Mouse (Mus musculus): ENCODE results near the gene Eml1. TPM values are rescaled to one million over a fixed set of nuclear protein-coding genes. Genes with fewer than 3 reads are reported as not detected.

The Eml1 gene
- polyA plus RNA-seq, 1 experiment from 2014 or later, result 65.7 TPM

GRCm38 (mm10) chr12:108378379-108379133 is 7.8 kb downstream of the Eml1 start:
- Histone ChIP-seq H3K9me3 (no peaks in the 10 kb centered on the region), H3K27me3 (no peaks in the 10 kb centered on the region), H3K4me2 (replicated peaks) (no peak overlapping the region), H3K36me3 (no peaks in the 10 kb centered on the region), H3K9ac (replicated peaks) (no peak overlapping the region), H3K4me3 (no peak overlapping the region), H3K27ac (replicated peaks) (peak overlapping the region; percentile 75), H3K4me1 (no peaks in the 10 kb centered on the region)
- peak; percentile 48; the same call in 1 of the 2 replicates for ATAC-seq (replicated peaks)
- 69% methylated on average over 13 of the region's 13 CpGs for WGBS

GRCm38 (mm10) chr12:108386476-108387232 is 15.9 kb downstream of the Eml1 start:
- Histone ChIP-seq H3K9ac (replicated peaks) (no peak overlapping the region), H3K27ac (replicated peaks) (peak overlapping the region; percentile 58), H3K9me3 (no peaks in the 10 kb centered on the region), H3K36me3 (no peaks in the 10 kb centered on the region), H3K4me1 (peaks cover 14% of the 10 kb centered on the region), H3K4me3 (no peak overlapping the region), H3K4me2 (replicated peaks) (no peak overlapping the region), H3K27me3 (no peaks in the 10 kb centered on the region)
- peak; percentile 77 for ATAC-seq (replicated peaks)
- 24% methylated on average over 13 of the region's 13 CpGs for WGBS

GRCm38 (mm10) chr12:108389718-108390117 is 19.0 kb downstream of the Eml1 start:
- H3K4me3 ChIP-seq, result no peak overlapping the region
- no peak overlapping the region for H3K9ac ChIP-seq (replicated peaks)
- no peaks in the 10 kb centered on the region for H3K27me3 ChIP-seq
- 65% methylated on average over 3 of the region's 3 CpGs for WGBS
- no peak overlapping the region for H3K4me2 ChIP-seq (replicated peaks)
- no peak overlapping the region for H3K27ac ChIP-seq (replicated peaks)
- H3K9me3 ChIP-seq, result no peaks in the 10 kb centered on the region
- peaks cover 20% of the 10 kb centered on the region for H3K4me1 ChIP-seq
- ATAC-seq (replicated peaks), result no peak
- H3K36me3 ChIP-seq, result no peaks in the 10 kb centered on the region

GRCm38 (mm10) chr12:108392254-108393044 is 21.7 kb downstream of the Eml1 start:
- no peak for ATAC-seq (replicated peaks)
- no peaks in the 10 kb centered on the region for H3K36me3 ChIP-seq
- H3K9me3 ChIP-seq, result no peaks in the 10 kb centered on the region
- no peak overlapping the region for H3K27ac ChIP-seq (replicated peaks)
- no peak overlapping the region for H3K9ac ChIP-seq (replicated peaks)
- H3K27me3 ChIP-seq, result no peaks in the 10 kb centered on the region
- H3K4me2 ChIP-seq (replicated peaks), result no peak overlapping the region
- 59% methylated on average over 12 of the region's 12 CpGs for WGBS
- peaks cover 32% of the 10 kb centered on the region for H3K4me1 ChIP-seq
- H3K4me3 ChIP-seq, result no peak overlapping the region

- 63% methylated on average over 4 of the region's 4 CpGs for WGBS
These were observed 22.3 kb downstream of the Eml1 start for GRCm38 (mm10) chr12:108393082-108393481.

GRCm38 (mm10) chr12:108393637-108394036 is 22.9 kb downstream of the Eml1 start:
- Histone ChIP-seq H3K4me1 (peaks cover 33% of the 10 kb centered on the region), H3K9me3 (no peaks in the 10 kb centered on the region), H3K27ac (replicated peaks) (no peak overlapping the region), H3K27me3 (no peaks in the 10 kb centered on the region), H3K9ac (replicated peaks) (no peak overlapping the region), H3K36me3 (no peaks in the 10 kb centered on the region), H3K4me3 (no peak overlapping the region), H3K4me2 (replicated peaks) (no peak overlapping the region)
- no peak for ATAC-seq (replicated peaks)
- WGBS, result 77% methylated on average over 4 of the region's 4 CpGs

More at GRCm38 (mm10) chr12:108393082-108393481, 22.3 kb downstream of the Eml1 start:
- no peak overlapping the region for H3K4me3 ChIP-seq
- no peak overlapping the region for H3K9ac ChIP-seq (replicated peaks)
- no peak for ATAC-seq (replicated peaks)
- H3K9me3 ChIP-seq, result no peaks in the 10 kb centered on the region
- no peak overlapping the region for H3K4me2 ChIP-seq (replicated peaks)
- H3K4me1 ChIP-seq, result peaks cover 33% of the 10 kb centered on the region
- no peak overlapping the region for H3K27ac ChIP-seq (replicated peaks)
- H3K27me3 ChIP-seq, result no peaks in the 10 kb centered on the region
- no peaks in the 10 kb centered on the region for H3K36me3 ChIP-seq

- 84% methylated on average over 17 of the region's 17 CpGs for WGBS
- Histone ChIP-seq H3K27me3 (no peaks in the 10 kb centered on the region), H3K9me3 (no peaks in the 10 kb centered on the region), H3K4me2 (replicated peaks) (no peak overlapping the region), H3K36me3 (no peaks in the 10 kb centered on the region), H3K9ac (replicated peaks) (no peak overlapping the region), H3K27ac (replicated peaks) (peak overlapping the region; percentile 78; the same call in 1 of the 2 replicates), H3K4me3 (no peak overlapping the region), H3K4me1 (peaks cover 33% of the 10 kb centered on the region)
- no peak for ATAC-seq (replicated peaks)
These were observed 24.0 kb downstream of the Eml1 start for GRCm38 (mm10) chr12:108394534-108395284.

- Histone ChIP-seq H3K9me3 (no peaks in the 10 kb centered on the region), H3K4me2 (replicated peaks) (no peak overlapping the region), H3K9ac (replicated peaks) (no peak overlapping the region), H3K4me3 (no peak overlapping the region), H3K27ac (replicated peaks) (peak overlapping the region; percentile 78), H3K4me1 (peaks cover 33% of the 10 kb centered on the region), H3K36me3 (no peaks in the 10 kb centered on the region), H3K27me3 (no peaks in the 10 kb centered on the region)
- 70% methylated on average over 6 of the region's 6 CpGs for WGBS
- no peak for ATAC-seq (replicated peaks)
These were observed 24.5 kb downstream of the Eml1 start for GRCm38 (mm10) chr12:108395285-108395660.

GRCm38 (mm10) chr12:108396081-108396947 is 25.6 kb downstream of the Eml1 start:
- Histone ChIP-seq H3K9ac (replicated peaks) (no peak overlapping the region), H3K9me3 (no peaks in the 10 kb centered on the region), H3K36me3 (no peaks in the 10 kb centered on the region), H3K4me2 (replicated peaks) (no peak overlapping the region), H3K27me3 (no peaks in the 10 kb centered on the region), H3K27ac (replicated peaks) (peak overlapping the region; percentile 78), H3K4me3 (no peak overlapping the region), H3K4me1 (peaks cover 33% of the 10 kb centered on the region)
- 33% methylated on average over 11 of the region's 11 CpGs for WGBS
- peak; percentile 95 for ATAC-seq (replicated peaks)

- ATAC-seq (replicated peaks), result no peak
- no peaks in the 10 kb centered on the region for H3K36me3 ChIP-seq
- no peak overlapping the region for H3K9ac ChIP-seq (replicated peaks)
- peaks cover 27% of the 10 kb centered on the region for H3K4me1 ChIP-seq
- H3K27ac ChIP-seq (replicated peaks), result no peak overlapping the region
- H3K4me2 ChIP-seq (replicated peaks), result no peak overlapping the region
- H3K4me3 ChIP-seq, result no peak overlapping the region
- 91% methylated on average over 7 of the region's 7 CpGs for WGBS
- no peaks in the 10 kb centered on the region for H3K9me3 ChIP-seq
- no peaks in the 10 kb centered on the region for H3K27me3 ChIP-seq
These were observed 27.9 kb downstream of the Eml1 start for GRCm38 (mm10) chr12:108398681-108399080.

GRCm38 (mm10) chr12:108399191-108399590 is 28.4 kb downstream of the Eml1 start:
- Histone ChIP-seq H3K4me3 (no peak overlapping the region), H3K4me2 (replicated peaks) (no peak overlapping the region), H3K27me3 (no peaks in the 10 kb centered on the region), H3K27ac (replicated peaks) (no peak overlapping the region), H3K9me3 (no peaks in the 10 kb centered on the region), H3K36me3 (no peaks in the 10 kb centered on the region), H3K9ac (replicated peaks) (no peak overlapping the region), H3K4me1 (peaks cover 27% of the 10 kb centered on the region)
- 92% methylated on average over 8 of the region's 8 CpGs for WGBS
- ATAC-seq (replicated peaks), result no peak
